Mouse (Mus musculus) heart, postnatal 14 days (tissue): Measurements from ENCODE around the gene Fndc5. TPM values are rescaled to one million over a fixed set of nuclear protein-coding genes. Genes with fewer than 3 reads are reported as not detected.

Experiments
- DNase-seq, 2 experiments: peaks; one replicate each; pipeline ENCODE4 v3.0.0; 2021 to 2022
- intact Hi-C: fragments of 180-260 bp; cut with DNase I; formaldehyde crosslinking; loops from one replicate; pipeline ENCODE4 v1.15.1; 2025
- total RNA-seq, 2 experiments: library from RNA; stranded (reverse); gene quantifications; 2 replicates each; pipeline ENCODE4 v1.2.3; 2021

Gene Fndc5
- total RNA-seq, 2 experiments from 2014 or later: 221 to 229 TPM

GRCm38 (mm10) chr4:129122107-129122506 is 14.7 kb upstream of the Fndc5 start:
- DNase-seq: no peak

GRCm38 (mm10) chr4:129122719-129123118 is 14.1 kb upstream of the Fndc5 start:
- no peak for DNase-seq
- intact Hi-C loops: no loop called here

More at GRCm38 (mm10) chr4:129122107-129122506, 14.7 kb upstream of the Fndc5 start:
- intact Hi-C loops: no loop called here

GRCm38 (mm10) chr4:129124652-129125146 is 12.1 kb upstream of the Fndc5 start:
- no peak for DNase-seq
- intact Hi-C loops: no loop called here

- DNase-seq: peak; percentile 37 to 47
- intact Hi-C loops: no loop called here
Measured at GRCm38 (mm10) chr4:129125736-129126451, 10.9 kb upstream of the Fndc5 start.

GRCm38 (mm10) chr4:129128582-129129338 is 8.0 kb upstream of the Fndc5 start:
- no peak for DNase-seq
- intact Hi-C loops: no loop called here

- intact Hi-C loops: no loop called here
- DNase-seq: no peak
Measured at GRCm38 (mm10) chr4:129129387-129129786, 7.4 kb upstream of the Fndc5 start.

GRCm38 (mm10) chr4:129130149-129130548 is 6.7 kb upstream of the Fndc5 start:
- intact Hi-C loops: loop anchor here (5.0 kb wide), 1 partner anchor 327 kb away; no protein-coding TSS in a partner anchor
- peak in 1 of 2 experiments; percentile 54 for DNase-seq

GRCm38 (mm10) chr4:129130755-129131303 is 6.0 kb upstream of the Fndc5 start:
- intact Hi-C loops: loop anchor here (5.0 kb wide), 1 partner anchor 326 kb away; no protein-coding TSS in a partner anchor
- DNase-seq: no peak

- intact Hi-C loops: loop anchor here (2.0 to 5.0 kb wide), 2 partner anchors 44 to 322 kb away; no protein-coding TSS in a partner anchor
Measured at GRCm38 (mm10) chr4:129134799-129135585, 1.8 kb upstream of the Fndc5 start.

GRCm38 (mm10) chr4:129135637-129136036 is 1.2 kb upstream of the Fndc5 start:
- no peak for DNase-seq
- intact Hi-C loops: loop anchor here (2.0 kb wide), 2 partner anchors 43 to 145 kb away; no protein-coding TSS in a partner anchor

More at GRCm38 (mm10) chr4:129134799-129135585, 1.8 kb upstream of the Fndc5 start:
- DNase-seq: peak; percentile 82 to 85

- DNase-seq: no peak
- intact Hi-C loops: loop anchor here (2.0 kb wide), 1 partner anchor 145 kb away; no protein-coding TSS in a partner anchor
Measured at GRCm38 (mm10) chr4:129136189-129136578, 615 bp upstream of the Fndc5 start.

GRCm38 (mm10) chr4:129137392-129138321 is 858 bp downstream of the Fndc5 start:
- DNase-seq: no peak
- intact Hi-C loops: loop anchor here (2.0 kb wide), 1 partner anchor 143 kb away; no protein-coding TSS in a partner anchor

- DNase-seq: no peak
- intact Hi-C loops: no loop called here
Measured at GRCm38 (mm10) chr4:129139642-129140041, 2.8 kb downstream of the Fndc5 start.

- intact Hi-C loops: no loop called here
Measured at GRCm38 (mm10) chr4:129140808-129141207, 4.0 kb downstream of the Fndc5 start.

GRCm38 (mm10) chr4:129141560-129142438 is 5.0 kb downstream of the Fndc5 start:
- peak; percentile 47 to 62 for DNase-seq

More at GRCm38 (mm10) chr4:129140808-129141207, 4.0 kb downstream of the Fndc5 start:
- no peak for DNase-seq

GRCm38 (mm10) chr4:129142439-129143045 is 5.7 kb downstream of the Fndc5 start:
- DNase-seq: no peak

More at GRCm38 (mm10) chr4:129141560-129142438, 5.0 kb downstream of the Fndc5 start:
- intact Hi-C loops: no loop called here

GRCm38 (mm10) chr4:129143509-129143908 is 6.7 kb downstream of the Fndc5 start:
- intact Hi-C loops: no loop called here

More at GRCm38 (mm10) chr4:129142439-129143045, 5.7 kb downstream of the Fndc5 start:
- intact Hi-C loops: no loop called here

More at GRCm38 (mm10) chr4:129143509-129143908, 6.7 kb downstream of the Fndc5 start:
- DNase-seq: no peak
